In genomic region chr3:20132731-20133130, GRCm38 (mm10) we compare ENCODE assay signal across 17 mouse cellular contexts. TPM values are rescaled to one million over a fixed set of nuclear protein-coding genes. Genes with fewer than 3 reads are reported as not detected.
DNase-seq lines count a peak whose midpoint lies in the region; ATAC-seq lines count a peak whose summit lies in the region.
"Had no signal": no experiment of that assay in that cellular context is flagged by ENCODE, and none has a peak within 500 bp of the region (broad histone marks: within the 10 kb centered on the region; RNA-seq: fewer than 3 reads in every experiment).

No protein-coding gene starts in this region.

- peaks cover 37% of the 10 kb centered on the region for H3K36me3 ChIP-seq in lung, embryonic 15.5 days
- peaks cover 95% of the 10 kb centered on the region for H3K36me3 ChIP-seq in heart, embryonic 13.5 days
- H3K36me3 ChIP-seq: G1E; neural tube, embryonic 12.5 days had no signal

- no peaks in the 10 kb centered on the region for H3K9me3 ChIP-seq in lung, embryonic 15.5 days
- no peaks in the 10 kb centered on the region for H3K9me3 ChIP-seq in heart, embryonic 13.5 days
- H3K9me3 ChIP-seq: G1E; limb, embryonic 12.5 days; neural tube, embryonic 12.5 days had no signal

- peak; percentile 91 for DNase-seq in heart, adult 11 months
- DNase-seq in heart, postnatal 4 days: no peak
- no peak for DNase-seq in lung, postnatal 4 days
- DNase-seq in skeletal muscle tissue, adult 2 months (ENCODE audit: low read depth, low spot score): peak; percentile 93
- DNase-seq in cerebellum, adult 11-12 months: no peak
- no peak for DNase-seq in adrenal gland, adult 2 months
- DNase-seq: cerebellum, adult 8-10 months; kidney, postnatal 36 days; layer of hippocampus, postnatal 36 days; liver, postnatal 0 days; thymus, adult 18-20 months had no signal

- no peaks in the 10 kb centered on the region for H3K27me3 ChIP-seq in lung, embryonic 15.5 days
- no peaks in the 10 kb centered on the region for H3K27me3 ChIP-seq in heart, embryonic 13.5 days (replicated peaks)
- H3K27me3 ChIP-seq: limb, embryonic 12.5 days; neural tube, embryonic 12.5 days had no signal

- H3K27ac ChIP-seq in lung, embryonic 15.5 days: peak overlapping the region; percentile 84
- H3K27ac ChIP-seq in heart, embryonic 13.5 days (replicated peaks): peak overlapping the region; percentile 84
- H3K27ac ChIP-seq: limb, embryonic 12.5 days; neural tube, embryonic 12.5 days had no signal

- WGBS in lung, embryonic 15.5 days: 47% methylated on average over 1 of the region's 1 CpGs
- WGBS in heart, embryonic 13.5 days: 56% methylated on average over 1 of the region's 1 CpGs

- no peak overlapping the region for H3K4me3 ChIP-seq in lung, embryonic 15.5 days
- no peak overlapping the region for H3K4me3 ChIP-seq in heart, embryonic 13.5 days
- H3K4me3 ChIP-seq: limb, embryonic 12.5 days; neural tube, embryonic 12.5 days had no signal

- peaks cover 38% of the 10 kb centered on the region for H3K4me1 ChIP-seq in lung, embryonic 15.5 days
- peaks cover 89% of the 10 kb centered on the region for H3K4me1 ChIP-seq in heart, embryonic 13.5 days
- H3K4me1 ChIP-seq: limb, embryonic 12.5 days; neural tube, embryonic 12.5 days had no signal

- no peak overlapping the region for H3K4me2 ChIP-seq in lung, embryonic 15.5 days
- H3K4me2 ChIP-seq in heart, embryonic 13.5 days: no peak overlapping the region
- H3K4me2 ChIP-seq: limb, embryonic 12.5 days; neural tube, embryonic 12.5 days had no signal

- no peak overlapping the region for H3K9ac ChIP-seq in lung, embryonic 15.5 days
- H3K9ac ChIP-seq in heart, embryonic 13.5 days: no peak overlapping the region
- H3K9ac ChIP-seq: limb, embryonic 12.5 days; liver, postnatal 0 days; neural tube, embryonic 12.5 days had no signal

- ATAC-seq in lung, embryonic 15.5 days (ENCODE audit: borderline replicate concordance, extremely low read depth, low FRiP score, low TSS enrichment): no peak
- no peak for ATAC-seq in heart, embryonic 13.5 days (ENCODE audit: extremely low read depth, insufficient number of reproducible peaks, low FRiP score, low TSS enrichment)
- ATAC-seq: liver, postnatal 0 days; midbrain, embryonic 16.5 days had no signal

RNA-seq across cellular contexts. Expression of gene Gyg, which starts 22.4 kb away (rescaled TPM):
- total RNA-seq in heart, postnatal 4 days (2021): 100 to 1,000 TPM; 226 to 231 TPM
- polyA plus RNA-seq in lung, embryonic 15.5 days (2015; fragmentation: Nextera tagmentation; extraction: Ambion mirVana): 326 and 333 TPM in 2 replicates
- 686 and 787 TPM in 2 replicates for polyA plus RNA-seq in heart, embryonic 13.5 days (2015; fragmentation: Nextera tagmentation; extraction: Ambion mirVana)
- 100 to 1,000 TPM in 1 of 2 experiments, 10 to 100 TPM in 1; 93.1 to 152 TPM for total RNA-seq in adrenal gland, adult 2 months (2021)
- polyA plus RNA-seq in adrenal gland, adult 2 months (2012; rRNA removed): 29.2 and 30.3 TPM in 2 replicates
- total RNA-seq: G1E had no signal
- polyA plus RNA-seq: G1E had no signal

Comparison
In these comparisons a context has a peak if more than half of its experiments do, and no peak if none do; other contexts are left out.
1. DNase-seq: peak in heart, adult 11 months (single experiment) and skeletal muscle tissue, adult 2 months (single experiment); none in heart, postnatal 4 days (single experiment), lung, postnatal 4 days (0 of 2), cerebellum, adult 11-12 months (single experiment) and adrenal gland, adult 2 months (single experiment).
2. RNA of gene Gyg, which starts 22.4 kb away (polyA plus RNA-seq): 686 to 787 TPM in heart, embryonic 13.5 days and 326 to 333 TPM in lung, embryonic 15.5 days; 29.2 to 30.3 TPM in adrenal gland, adult 2 months; every median in the first group is over 10 times any median in the second.